Mouse (Mus musculus) stomach, embryonic 14.5 days (tissue): ENCODE measurements around the gene Myl6b. TPM values are rescaled to one million over a fixed set of nuclear protein-coding genes. Genes with fewer than 3 reads are reported as not detected.

Experiments used
- ATAC-seq: fragments of 200-750 bp; cut with Nextera tagmentation; 2 replicates; pipeline ENCODE4 v1.8.0; 2017; ENCODE audit warnings: low read depth, moderate TSS enrichment; ENCODE audit not compliant: insufficient number of reproducible peaks, insufficient read depth, low FRiP score
- H3K27ac ChIP-seq: fragments of 300-500 bp; sonication (generic); 2 replicates; pipeline ENCODE4 v1.5.1; 2014; ENCODE audit warnings: mild to moderate bottlenecking, low read length, moderate library complexity, mixed read lengths
- H3K27me3 ChIP-seq: fragments of 300-500 bp; sonication (generic); 2 replicates; pipeline ENCODE4 v1.6.1; 2014; ENCODE audit warnings: low read length, control low read depth, mixed read lengths; ENCODE audit not compliant: control insufficient read depth, insufficient read depth
- H3K36me3 ChIP-seq: fragments of 300-500 bp; sonication (generic); 2 replicates; pipeline ENCODE4 v1.6.1; 2014; ENCODE audit warnings: mild to moderate bottlenecking, control low read depth, low read length, moderate library complexity, mixed read lengths; ENCODE audit not compliant: control insufficient read depth, insufficient read depth
- H3K4me1 ChIP-seq: fragments of 300-500 bp; sonication (generic); 2 replicates; pipeline ENCODE4 v1.6.1; 2014; ENCODE audit warnings: low read length, control low read depth, mixed read lengths; ENCODE audit not compliant: control insufficient read depth, insufficient read depth
- H3K4me2 ChIP-seq: fragments of 300-500 bp; sonication (generic); replicated peaks from 2 replicates; pipeline ENCODE4 v1.6.1; 2014; ENCODE audit warnings: low read depth, low read length, control low read depth
- H3K4me3 ChIP-seq: fragments of 300-500 bp; sonication (generic); 2 replicates; pipeline ENCODE4 v1.5.1; 2014; ENCODE audit warnings: low read depth, low read length, control low read depth
- H3K9ac ChIP-seq: fragments of 300-500 bp; sonication (generic); replicated peaks from 2 replicates; pipeline ENCODE4 v1.6.1; 2014; ENCODE audit warnings: low read depth, mild to moderate bottlenecking, control low read depth, low read length, moderate library complexity, mixed read lengths
- H3K9me3 ChIP-seq: fragments of 300-500 bp; sonication (generic); 2 replicates; pipeline ENCODE4 v1.6.1; 2016; ENCODE audit warnings: low read depth, low read length, control low read depth; ENCODE audit not compliant: control insufficient read depth
- WGBS: fragments of 180-500 bp; shearing (Covaris S2); extraction: QIAGEN DNeasy Blood & Tissue Kit; methylation state at CpG from one replicate; pipeline ENCODE4 v1.1.7; 2014; 5-methylcytosine and 5-hydroxymethylcytosine counted together
- polyA plus RNA-seq: library from polyadenylated mRNA; unstranded; fragments of >200 nt; fragmentation: Nextera tagmentation; extraction: Ambion mirVana; gene quantifications from 2 replicates; pipeline ENCODE4 v1.2.1, GENCODE M21; 2014

The Myl6b gene
- polyA plus RNA-seq, 1 experiment from 2014 or later, result 3.2 TPM

GRCm38 (mm10) chr10:128490232-128490631 is 8.3 kb downstream of the Myl6b start:
- Histone ChIP-seq H3K36me3 (peaks cover 60% of the 10 kb centered on the region), H3K27me3 (no peaks in the 10 kb centered on the region), H3K4me3 (no peak overlapping the region), H3K4me1 (peaks cover 31% of the 10 kb centered on the region), H3K9ac (0 out of 2 replicates have a peak overlapping the region, but pooled peaks have one; percentile 25), H3K9me3 (no peaks in the 10 kb centered on the region), H3K27ac (peak overlapping the region; percentile 94), H3K4me2 (peak overlapping the region; percentile 7; the same call in 1 of the 2 replicates)
- WGBS, result 16% methylated on average over 5 of the region's 5 CpGs
- no peak for ATAC-seq

DNA sequence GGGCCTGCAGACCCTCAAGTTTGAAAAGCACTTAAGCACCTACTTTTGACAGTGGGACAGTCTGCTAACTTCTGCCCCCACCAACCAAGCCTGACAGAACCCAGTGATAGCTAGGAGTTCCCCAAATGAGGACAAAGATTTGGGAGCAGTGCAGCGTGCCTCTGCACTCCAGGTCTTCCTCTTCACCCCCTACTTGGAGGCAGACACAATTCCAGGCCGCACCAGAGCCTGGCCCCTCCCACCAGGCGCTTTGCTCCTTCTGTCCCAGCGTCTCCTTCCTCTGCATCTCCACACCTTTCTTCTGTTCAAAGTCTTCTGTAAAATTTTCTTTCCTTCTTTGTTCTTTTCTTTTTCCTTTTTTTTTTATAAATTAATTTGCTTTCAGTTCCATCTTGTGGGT is 8.7 kb downstream of the Myl6b start:
- 41% methylated on average over 4 of the region's 4 CpGs for WGBS
- Histone ChIP-seq H3K4me3 (no peak overlapping the region), H3K36me3 (peaks cover 64% of the 10 kb centered on the region), H3K4me2 (peak overlapping the region; percentile 7; the same call in 1 of the 2 replicates), H3K4me1 (peaks cover 27% of the 10 kb centered on the region), H3K27me3 (no peaks in the 10 kb centered on the region), H3K9me3 (no peaks in the 10 kb centered on the region), H3K27ac (peak overlapping the region; percentile 94), H3K9ac (0 out of 2 replicates have a peak overlapping the region, but pooled peaks have one; percentile 25)
- no peak for ATAC-seq

- no peak overlapping the region for H3K9ac ChIP-seq
These were observed 9.1 kb downstream of the Myl6b start for GRCm38 (mm10) chr10:128489380-128489779.

GRCm38 (mm10) chr10:128488776-128489175 is 9.7 kb downstream of the Myl6b start:
- WGBS, result 72% methylated on average over 4 of the region's 4 CpGs
- Histone ChIP-seq H3K9ac (no peak overlapping the region), H3K4me1 (peaks cover 22% of the 10 kb centered on the region), H3K4me2 (no peak overlapping the region), H3K4me3 (no peak overlapping the region), H3K9me3 (no peaks in the 10 kb centered on the region), H3K27me3 (no peaks in the 10 kb centered on the region), H3K36me3 (peaks cover 71% of the 10 kb centered on the region), H3K27ac (peak overlapping the region; percentile 55)
- no peak for ATAC-seq

More at GRCm38 (mm10) chr10:128489380-128489779, 9.1 kb downstream of the Myl6b start:
- H3K4me3 ChIP-seq, result no peak overlapping the region
- H3K4me1 ChIP-seq, result peaks cover 23% of the 10 kb centered on the region
- H3K36me3 ChIP-seq, result peaks cover 65% of the 10 kb centered on the region
- H3K27me3 ChIP-seq, result no peaks in the 10 kb centered on the region
- 39% methylated on average over 5 of the region's 5 CpGs for WGBS
- no peak overlapping the region for H3K4me2 ChIP-seq
- no peaks in the 10 kb centered on the region for H3K9me3 ChIP-seq
- peak overlapping the region; percentile 94 for H3K27ac ChIP-seq
- no peak for ATAC-seq

DNA sequence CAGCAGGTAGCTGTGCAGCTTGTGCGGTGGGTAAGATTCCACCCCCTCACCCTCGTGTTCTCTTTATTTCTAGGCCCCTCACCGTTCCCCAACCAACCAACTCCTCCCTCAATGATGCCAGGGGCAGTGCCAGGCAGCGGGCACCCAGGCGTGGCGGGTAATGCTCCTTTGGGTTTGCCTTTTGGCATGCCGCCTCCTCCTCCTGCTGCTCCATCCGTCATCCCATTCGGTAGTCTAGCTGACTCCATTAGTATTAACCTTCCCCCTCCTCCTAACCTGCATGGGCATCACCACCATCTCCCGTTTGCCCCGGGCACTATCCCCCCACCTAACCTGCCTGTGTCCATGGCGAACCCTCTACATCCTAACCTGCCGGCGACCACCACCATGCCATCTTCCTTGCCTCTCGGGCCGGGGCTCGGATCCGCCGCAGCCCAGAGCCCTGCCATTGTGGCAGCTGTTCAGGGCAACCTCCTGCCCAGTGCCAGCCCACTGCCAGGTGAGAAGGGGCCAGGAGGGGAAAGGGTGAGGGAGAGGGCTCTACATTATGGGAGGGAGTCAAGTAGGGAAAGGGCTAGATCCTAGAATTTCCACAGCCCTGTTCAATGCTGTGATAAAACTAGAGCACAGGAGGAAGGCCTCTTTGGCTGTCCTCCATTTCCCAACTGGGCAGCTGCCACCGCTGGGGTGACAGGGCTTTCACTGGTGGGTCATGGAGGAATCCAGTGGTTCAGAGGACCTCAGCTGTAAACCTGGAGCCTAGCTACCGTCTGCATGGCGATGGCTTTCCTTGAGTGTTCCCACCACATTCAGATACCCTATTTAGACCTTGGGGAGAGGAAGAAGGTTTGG is 10.4 kb downstream of the Myl6b start:
- no peak overlapping the region for H3K9ac ChIP-seq
- no peaks in the 10 kb centered on the region for H3K27me3 ChIP-seq
- H3K4me2 ChIP-seq, result no peak overlapping the region
- WGBS, result 91% methylated on average over 22 of the region's 22 CpGs
- no peak for ATAC-seq
- H3K36me3 ChIP-seq, result peaks cover 78% of the 10 kb centered on the region
- no peak overlapping the region for H3K4me3 ChIP-seq
- H3K9me3 ChIP-seq, result no peaks in the 10 kb centered on the region
- H3K27ac ChIP-seq, result peak overlapping the region; percentile 55; the same call in 1 of the 2 replicates
- peaks cover 22% of the 10 kb centered on the region for H3K4me1 ChIP-seq

DNA sequence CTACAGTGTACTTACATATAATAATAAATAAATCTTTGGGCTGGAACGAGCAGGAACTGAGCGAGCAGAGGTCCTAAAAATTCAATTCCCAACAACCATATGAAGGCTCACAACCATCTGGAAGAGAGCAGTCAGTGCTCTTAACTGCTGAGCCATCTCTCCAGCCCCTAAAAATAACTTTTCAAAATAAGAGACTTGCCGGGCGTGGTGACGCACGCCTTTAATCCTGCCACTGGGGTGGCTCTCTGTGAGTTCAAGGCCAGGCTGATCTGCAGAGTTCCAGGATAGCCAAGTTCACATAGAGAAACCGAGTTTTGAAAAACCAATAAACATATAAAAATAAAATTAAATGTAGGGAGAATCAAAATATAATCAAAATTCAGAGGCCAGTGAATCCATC is 12.1 kb downstream of the Myl6b start:
- no peak for ATAC-seq
- Histone ChIP-seq H3K27ac (no peak overlapping the region), H3K4me1 (peaks cover 13% of the 10 kb centered on the region), H3K4me3 (no peak overlapping the region), H3K4me2 (no peak overlapping the region), H3K36me3 (peaks cover 89% of the 10 kb centered on the region), H3K27me3 (no peaks in the 10 kb centered on the region), H3K9ac (no peak overlapping the region), H3K9me3 (no peaks in the 10 kb centered on the region)
- 90% methylated on average over 7 of the region's 7 CpGs for WGBS

DNA sequence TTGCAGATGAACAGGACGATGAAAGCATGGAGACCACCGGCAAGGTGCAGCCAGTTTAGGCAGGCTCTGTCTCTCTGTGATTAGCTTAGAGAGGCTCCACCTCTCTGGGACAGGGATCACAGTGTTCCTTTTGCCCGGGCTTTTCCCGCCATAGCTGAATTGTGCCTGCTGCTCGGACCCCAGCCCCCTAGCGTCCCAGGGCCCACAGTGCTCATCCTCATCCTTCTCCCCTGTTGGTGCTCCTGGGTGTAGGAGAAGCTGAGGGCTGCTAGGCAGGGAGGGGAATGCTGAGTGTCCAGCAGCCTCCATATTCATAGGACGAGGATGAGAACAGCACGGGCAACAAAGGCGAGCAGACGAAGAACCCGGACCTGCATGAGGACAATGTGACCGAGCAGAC is 24.1 kb downstream of the Myl6b start:
- no peak overlapping the region for H3K27ac ChIP-seq
- no peak overlapping the region for H3K4me2 ChIP-seq
- no peaks in the 10 kb centered on the region for H3K9me3 ChIP-seq
- no peak overlapping the region for H3K4me3 ChIP-seq
- 83% methylated on average over 11 of the region's 12 CpGs for WGBS
- H3K4me1 ChIP-seq, result no peaks in the 10 kb centered on the region
- H3K9ac ChIP-seq, result no peak overlapping the region
- ATAC-seq, result no peak
- peaks cover 82% of the 10 kb centered on the region for H3K36me3 ChIP-seq
- H3K27me3 ChIP-seq, result no peaks in the 10 kb centered on the region

GRCm38 (mm10) chr10:128460270-128460630 is 38.2 kb downstream of the Myl6b start:
- WGBS, result 5% methylated on average over 5 of the region's 5 CpGs
- H3K4me3 ChIP-seq, result peak overlapping the region; percentile 77
- H3K27me3 ChIP-seq, result no peaks in the 10 kb centered on the region
- no peaks in the 10 kb centered on the region for H3K9me3 ChIP-seq
- H3K4me2 ChIP-seq, result peak overlapping the region; percentile 86
- peak overlapping the region; percentile 92 for H3K9ac ChIP-seq
- ATAC-seq, result no peak
- H3K4me1 ChIP-seq, result peaks cover 13% of the 10 kb centered on the region
- H3K27ac ChIP-seq, result peak overlapping the region; percentile 93; the same call in 1 of the 2 replicates
- H3K36me3 ChIP-seq, result peaks cover 38% of the 10 kb centered on the region
